Mouse (Mus musculus): ENCODE results near the gene Gnat2.

Gnat2 gene

GRCm38 (mm10) chr3:108084767-108085270 is 7.8 kb upstream of the Gnat2 start:
- in situ Hi-C loops (cut with MboI, MseI), result no loop called here

- in situ Hi-C loops (cut with MboI, MseI), result no loop called here
Observed at GRCm38 (mm10) chr3:108085281-108085720, 7.3 kb upstream of the Gnat2 start.

- in situ Hi-C loops (cut with MboI, MseI), result no loop called here
Observed at GRCm38 (mm10) chr3:108085721-108086469, 6.7 kb upstream of the Gnat2 start.

- in situ Hi-C loops (cut with MboI, MseI), result no loop called here
Observed at GRCm38 (mm10) chr3:108086470-108086979, 6.1 kb upstream of the Gnat2 start, which contains the start of gene Ampd2. TSS of gene Ampd2 (minus strand) at chr3:108086651.

- in situ Hi-C loops (cut with MboI, MseI), result no loop called here
Observed at GRCm38 (mm10) chr3:108087329-108087728, 5.3 kb upstream of the Gnat2 start.

- in situ Hi-C loops (cut with MboI, MseI), result no loop called here
Observed at GRCm38 (mm10) chr3:108088842-108089380, 3.7 kb upstream of the Gnat2 start.

GRCm38 (mm10) chr3:108089916-108090315 is 2.7 kb upstream of the Gnat2 start:
- in situ Hi-C loops (cut with MboI, MseI), result no loop called here

- in situ Hi-C loops (cut with MboI, MseI), result no loop called here
Observed at GRCm38 (mm10) chr3:108090561-108090960, 2.0 kb upstream of the Gnat2 start.

GRCm38 (mm10) chr3:108092030-108092429 is 559 bp upstream of the Gnat2 start:
- in situ Hi-C loops (cut with MboI, MseI), result no loop called here

- in situ Hi-C loops (cut with MboI, MseI), result no loop called here
Observed at GRCm38 (mm10) chr3:108093306-108093705, 717 bp downstream of the Gnat2 start.

- in situ Hi-C loops (cut with MboI, MseI), result no loop called here
Observed at GRCm38 (mm10) chr3:108094146-108094545, 1.6 kb downstream of the Gnat2 start.

GRCm38 (mm10) chr3:108094976-108095760 is 2.6 kb downstream of the Gnat2 start:
- in situ Hi-C loops (cut with MboI, MseI), result no loop called here

GRCm38 (mm10) chr3:108096226-108096625 is 3.6 kb downstream of the Gnat2 start:
- in situ Hi-C loops (cut with MboI, MseI), result no loop called here

GRCm38 (mm10) chr3:108096726-108097125 is 4.1 kb downstream of the Gnat2 start:
- in situ Hi-C loops (cut with MboI, MseI), result no loop called here

- in situ Hi-C loops (cut with MboI, MseI), result no loop called here
Observed at GRCm38 (mm10) chr3:108097656-108098055, 5.1 kb downstream of the Gnat2 start.

GRCm38 (mm10) chr3:108098316-108098715 is 5.7 kb downstream of the Gnat2 start:
- in situ Hi-C loops (cut with MboI, MseI), result no loop called here

- in situ Hi-C loops (cut with MboI, MseI), result no loop called here
Observed at GRCm38 (mm10) chr3:108101594-108101993, 9.0 kb downstream of the Gnat2 start.

GRCm38 (mm10) chr3:108102075-108102474 is 9.5 kb downstream of the Gnat2 start:
- in situ Hi-C loops (cut with MboI, MseI), result no loop called here

- in situ Hi-C loops (cut with MboI, MseI), result no loop called here
Observed at GRCm38 (mm10) chr3:108105281-108105680, 12.7 kb downstream of the Gnat2 start.

- in situ Hi-C loops (cut with MboI, MseI), result no loop called here
Observed at GRCm38 (mm10) chr3:108111320-108111719, 18.7 kb downstream of the Gnat2 start.

- in situ Hi-C loops (cut with MboI, MseI), result no loop called here
Observed at GRCm38 (mm10) chr3:108112246-108112645, 19.7 kb downstream of the Gnat2 start.

GRCm38 (mm10) chr3:108112666-108113065 is 20.1 kb downstream of the Gnat2 start:
- in situ Hi-C loops (cut with MboI, MseI), result no loop called here
